Mouse (Mus musculus): Measurements from ENCODE around the gene Sirt2. TPM values are rescaled to one million over a fixed set of nuclear protein-coding genes. Genes with fewer than 3 reads are reported as not detected.

The Sirt2 gene
- total RNA-seq, 2 experiments from 2014 or later: 78.1 to 86.7 TPM

DNA sequence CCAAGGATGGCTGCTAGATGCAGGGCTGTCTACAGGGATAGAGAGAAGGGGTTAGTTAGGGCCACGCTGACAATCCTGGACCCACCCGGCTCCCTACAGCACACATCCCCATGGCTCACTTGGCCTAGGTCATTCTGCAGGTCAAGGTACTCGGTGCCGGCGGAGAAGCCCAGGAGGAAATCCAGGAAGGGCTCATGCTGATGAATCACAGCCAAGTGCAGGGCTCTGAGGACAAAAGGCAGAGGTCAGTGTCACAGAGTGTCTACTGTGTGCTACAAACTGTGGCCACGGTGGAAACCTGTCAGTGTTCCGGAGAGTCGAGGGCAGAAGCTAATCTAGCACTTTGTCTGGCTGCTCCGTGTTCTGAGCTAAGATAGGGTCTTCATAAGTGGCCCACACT, 4.6 kb upstream of the Sirt2 start:
- DNase-seq (ENCODE audit: low spot score in 2 of 2): no peak

DNA sequence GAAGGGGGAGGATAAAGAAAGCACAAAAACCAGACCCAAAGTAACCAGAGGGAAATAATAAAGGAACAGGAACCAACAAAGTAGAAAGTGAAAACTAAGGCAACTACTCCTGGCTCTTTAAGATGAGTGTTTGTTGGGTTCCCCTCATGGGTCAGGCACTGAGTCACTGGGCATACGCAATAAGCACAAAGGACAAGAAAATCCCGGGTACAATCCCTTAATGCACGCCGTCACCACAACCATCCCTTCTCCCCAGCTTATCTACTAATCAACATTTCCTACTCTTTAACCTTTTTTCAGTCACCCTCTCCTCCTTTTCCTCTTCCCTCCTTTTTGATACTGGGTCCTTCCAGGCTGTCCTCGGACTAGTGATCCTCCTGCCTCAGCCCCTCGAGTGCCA, 1.3 kb upstream of the Sirt2 start:
- DNase-seq (ENCODE audit: low spot score in 2 of 2): no peak

DNA sequence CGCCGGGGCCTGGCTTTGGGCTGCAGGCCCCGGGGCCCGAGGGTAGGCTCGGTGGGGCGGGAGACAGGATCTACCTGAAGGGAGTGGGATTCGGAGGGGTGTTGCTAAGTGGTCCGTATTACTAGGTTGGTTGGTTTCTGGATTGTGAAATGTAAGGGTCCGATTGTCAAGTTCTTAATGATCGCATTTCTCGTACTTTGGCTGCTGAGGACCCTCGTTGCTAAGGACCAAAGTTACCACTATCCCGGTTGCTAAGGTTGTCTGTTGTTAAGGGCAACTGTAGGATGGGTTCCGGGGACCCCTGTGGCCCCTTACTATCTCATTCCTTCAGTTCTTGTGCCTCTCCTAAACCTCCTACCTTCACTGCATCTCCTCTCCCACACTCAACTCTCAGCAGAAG, 375 bp downstream of the Sirt2 start:
- DNase-seq (ENCODE audit: low spot score in 2 of 2): no peak

DNA sequence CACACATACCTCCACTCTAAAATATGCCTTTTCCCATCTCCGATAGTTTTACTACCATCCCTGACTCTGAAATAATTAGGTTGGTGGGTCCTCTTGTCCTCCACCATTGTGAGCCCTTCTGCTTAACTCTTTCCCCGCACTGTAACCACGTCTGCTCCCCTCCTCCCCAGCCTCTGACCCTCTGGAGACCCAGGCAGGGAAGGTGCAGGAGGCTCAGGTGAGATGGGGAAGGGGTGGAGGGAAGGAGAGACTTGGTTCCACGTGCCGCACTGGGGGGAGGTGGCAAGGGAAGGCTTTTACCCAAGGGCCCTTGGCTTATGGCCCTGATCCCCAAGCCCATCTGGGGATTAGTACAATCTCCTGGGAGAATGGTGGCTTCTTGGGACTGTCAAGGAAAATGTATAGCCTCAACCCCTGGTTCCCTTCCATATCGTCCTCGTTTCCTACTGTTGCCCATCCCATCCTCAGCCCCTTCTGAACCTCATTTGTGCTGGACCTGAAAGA, 979 bp downstream of the Sirt2 start, which contains the start of gene Nfkbib:
Gene Nfkbib, minus strand, starts transcription at position 51 of the 504 bp plus-strand sequence.
- DNase-seq (ENCODE audit: low spot score in 2 of 2): no peak

DNA sequence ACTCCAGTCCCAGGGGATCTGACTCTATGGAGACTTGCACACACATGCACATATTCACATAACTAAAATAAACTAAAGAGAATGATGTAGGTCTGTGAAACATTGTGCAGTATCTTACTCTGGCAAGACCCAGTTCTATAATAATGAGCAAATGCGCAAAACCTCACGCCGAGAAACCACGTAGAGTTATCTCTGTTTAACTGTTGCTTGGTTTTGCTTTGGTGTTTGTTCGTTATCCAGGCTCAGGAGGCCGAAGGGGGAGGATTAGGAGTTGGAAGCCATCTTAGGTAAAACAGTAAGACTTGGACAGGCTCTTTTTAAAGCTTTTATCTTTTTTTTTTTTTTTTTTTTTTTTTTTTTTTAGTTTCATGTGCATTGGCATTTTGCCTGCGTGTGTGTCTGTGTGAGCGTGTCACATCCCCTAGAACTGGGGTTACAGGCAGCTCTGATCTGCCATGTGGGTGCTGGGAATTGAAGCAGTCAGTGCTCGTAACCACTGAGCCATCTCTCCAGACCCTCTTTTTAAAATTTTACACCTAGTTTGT, 3.0 kb downstream of the Sirt2 start:
- no peak for DNase-seq (ENCODE audit: low spot score in 2 of 2)

DNA sequence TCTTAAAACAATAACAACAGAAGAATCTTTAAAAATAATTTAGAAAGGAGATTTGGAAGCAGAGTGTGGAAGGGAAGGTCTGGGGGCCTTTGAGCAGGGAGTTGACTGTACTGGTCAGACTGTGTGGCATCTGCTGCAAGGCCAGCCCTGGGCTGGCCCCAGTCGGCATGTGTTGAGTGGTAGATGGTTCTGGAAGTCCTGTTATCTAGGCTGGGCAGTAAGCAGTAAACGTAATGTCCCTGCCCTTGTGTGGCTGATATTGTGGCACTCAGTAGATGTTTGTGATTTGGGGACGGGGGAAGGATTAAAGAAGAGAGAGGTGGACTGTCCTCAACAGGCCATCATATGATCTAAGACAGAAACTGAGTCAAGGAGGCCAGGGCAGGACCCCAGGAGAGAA, 3.8 kb downstream of the Sirt2 start:
- no peak for DNase-seq (ENCODE audit: low spot score in 2 of 2)

DNA sequence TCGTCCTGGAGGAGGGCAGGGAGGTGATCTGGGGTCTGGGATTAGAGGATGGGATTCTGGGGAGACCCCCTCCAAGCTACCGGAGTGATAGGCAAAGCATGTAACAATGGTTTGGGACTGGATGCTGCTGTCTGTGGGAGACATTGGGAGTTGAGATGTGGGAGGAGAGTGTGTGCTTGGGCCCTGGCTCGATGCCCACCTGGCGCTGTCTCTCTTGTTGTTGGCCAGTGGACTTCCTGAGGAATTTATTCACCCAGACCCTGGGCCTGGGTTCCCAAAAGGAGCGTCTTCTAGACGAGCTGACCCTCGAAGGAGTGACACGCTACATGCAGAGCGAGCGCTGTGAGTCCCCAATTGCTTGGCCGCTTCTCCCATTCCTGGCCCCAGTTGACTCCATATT, 5.3 kb downstream of the Sirt2 start:
- DNase-seq (ENCODE audit: low spot score in 2 of 2): no peak

DNA sequence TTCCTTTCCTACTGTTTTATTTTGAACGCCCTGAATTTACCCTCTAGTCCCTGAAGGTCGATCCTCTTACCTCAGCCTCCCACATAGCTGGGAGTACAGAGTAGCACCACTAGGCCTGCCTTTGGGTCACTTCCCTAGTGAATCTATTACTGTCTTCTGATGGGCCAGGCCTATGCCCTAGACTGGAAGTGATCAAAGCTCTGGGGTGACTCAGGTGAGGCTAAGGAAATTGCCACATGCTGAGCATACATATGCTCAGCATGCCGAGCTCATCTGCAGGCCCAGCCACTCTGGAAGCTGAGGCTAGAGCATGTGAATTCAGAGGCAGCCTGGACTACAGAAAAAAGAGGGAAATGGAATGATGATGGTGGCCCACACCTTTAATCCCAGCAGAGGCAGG, 6.6 kb downstream of the Sirt2 start:
- no peak for DNase-seq (ENCODE audit: low spot score in 2 of 2)

DNA sequence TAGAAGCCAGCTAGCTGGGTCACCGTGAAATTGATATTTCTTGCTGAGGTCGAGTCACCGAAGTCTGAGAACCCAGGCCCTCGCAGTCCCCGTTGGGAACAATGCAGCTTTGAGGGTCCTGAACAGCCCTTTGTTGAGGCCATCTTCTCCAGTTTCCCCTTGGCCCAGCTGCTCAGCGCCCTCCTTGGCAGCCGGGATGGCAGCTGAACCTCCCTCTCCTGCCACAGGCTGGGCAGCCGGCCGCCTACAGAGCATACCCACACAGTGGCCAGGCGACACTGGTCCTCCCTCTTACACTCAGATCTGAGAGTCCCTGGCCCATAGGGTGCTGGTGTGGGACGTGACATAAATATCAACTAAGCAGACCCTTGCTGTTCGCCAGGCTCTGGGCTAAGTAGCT, 7.6 kb downstream of the Sirt2 start:
- no peak for DNase-seq (ENCODE audit: low spot score in 2 of 2)

DNA sequence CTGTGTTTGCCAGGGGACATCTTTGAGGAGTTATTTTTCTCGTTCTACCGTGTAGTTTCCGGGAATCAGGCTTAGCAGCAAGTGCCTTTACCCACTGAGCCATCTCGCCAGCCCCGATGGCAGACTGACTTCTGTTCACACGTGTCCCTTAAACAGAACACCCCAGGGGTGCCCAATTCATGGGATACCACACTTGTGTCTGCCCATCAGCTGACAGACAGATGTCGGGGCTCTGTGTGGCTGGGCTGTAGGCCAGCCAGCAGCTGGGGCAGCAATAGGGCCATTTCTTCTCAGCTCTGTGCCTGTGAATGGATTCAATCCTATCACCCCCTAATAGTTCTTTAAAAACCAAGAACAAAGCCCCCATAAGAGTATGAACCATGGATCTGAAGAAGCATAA, 8.6 kb downstream of the Sirt2 start:
- DNase-seq (ENCODE audit: low spot score in 2 of 2): no peak

DNA sequence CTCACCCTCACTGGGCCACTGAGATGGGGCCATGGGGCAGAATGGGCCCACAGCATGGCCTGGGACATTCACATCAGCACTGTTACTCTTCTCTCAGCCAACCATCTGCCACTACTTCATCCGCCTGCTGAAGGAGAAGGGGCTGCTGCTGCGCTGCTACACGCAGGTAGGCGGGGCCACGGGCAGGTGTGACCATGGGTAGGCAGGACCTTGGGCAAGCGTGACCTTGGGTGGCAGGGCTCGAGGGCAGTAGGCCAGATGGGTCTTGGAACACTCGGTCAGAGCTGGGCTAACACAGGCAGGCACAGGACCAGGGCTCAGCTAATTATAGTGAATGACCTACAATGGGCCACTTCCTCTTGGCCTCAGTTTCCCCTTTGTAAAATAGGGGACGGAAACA, 12.3 kb downstream of the Sirt2 start:
- DNase-seq (ENCODE audit: low spot score in 2 of 2): no peak

DNA sequence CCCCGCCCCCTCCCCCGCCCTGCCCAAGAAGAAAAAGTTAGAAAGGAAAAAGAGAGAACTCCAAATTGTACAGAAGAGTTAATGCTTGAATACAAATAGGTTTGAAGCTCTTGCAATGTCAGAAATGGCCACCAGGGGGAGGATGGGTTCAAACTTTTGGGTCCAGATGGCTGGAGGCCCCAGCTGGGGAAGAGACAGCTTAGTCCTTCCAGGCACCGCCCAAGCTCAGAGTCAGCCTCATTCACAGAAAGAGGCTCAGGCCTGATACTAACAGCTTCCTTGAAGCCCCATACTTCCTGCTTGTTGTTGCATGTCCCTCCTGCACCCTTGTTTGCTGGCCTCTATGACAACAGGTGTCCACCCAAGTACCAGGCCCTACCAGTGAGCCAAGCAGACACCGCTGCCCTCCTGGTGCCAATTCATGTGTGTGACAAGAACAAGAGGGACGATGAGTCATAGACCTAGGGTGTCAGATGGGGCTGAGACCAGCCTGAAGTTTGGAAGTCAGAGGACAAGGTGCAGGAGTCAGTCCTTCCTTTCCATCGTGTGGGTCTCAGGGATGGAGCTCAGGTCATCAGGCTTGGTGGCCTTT, 13.6 kb downstream of the Sirt2 start:
- DNase-seq (ENCODE audit: low spot score in 2 of 2): peak; percentile 83 to 89

DNA sequence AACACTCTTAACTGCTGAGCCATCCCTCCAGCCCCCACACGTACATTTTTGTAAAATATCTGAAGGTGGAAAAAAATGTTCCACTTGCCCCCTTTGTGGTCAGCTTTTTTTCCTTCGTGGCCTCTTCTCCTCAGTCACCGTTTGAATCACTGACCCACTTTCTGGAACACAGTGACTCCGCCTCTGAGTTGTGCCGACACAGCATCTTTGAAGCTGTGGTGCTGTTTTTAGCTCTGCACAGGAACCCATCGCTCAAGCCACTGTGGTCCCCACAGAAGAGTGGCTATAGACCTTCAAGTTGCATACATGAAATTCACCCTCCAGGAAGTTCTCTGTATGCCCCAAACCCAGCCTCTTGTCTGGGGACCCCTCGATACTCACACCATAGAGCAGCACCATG, 14.3 kb downstream of the Sirt2 start:
- no peak for DNase-seq (ENCODE audit: low spot score in 2 of 2)

DNA sequence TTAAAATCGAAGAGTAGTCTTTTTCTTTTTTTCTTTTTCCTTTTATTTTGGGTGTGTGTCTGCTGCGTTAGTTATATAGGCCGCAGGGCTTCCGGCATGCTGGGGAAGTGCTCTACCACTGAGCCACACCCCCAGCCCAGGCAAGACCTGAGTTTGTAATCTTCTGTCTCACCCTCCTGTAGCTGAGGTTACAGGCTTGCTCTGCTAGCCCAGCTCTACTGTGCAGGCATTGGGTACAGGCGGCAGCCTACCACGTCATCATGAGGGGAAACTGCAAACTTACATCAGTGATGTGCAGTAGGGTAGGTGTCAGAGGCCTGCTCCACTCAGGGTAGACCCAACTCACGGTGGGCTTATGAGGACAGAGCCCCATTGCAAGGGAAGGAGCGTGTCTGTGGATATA, 14.7 kb downstream of the Sirt2 start:
- DNase-seq (ENCODE audit: low spot score in 2 of 2): no peak

DNA sequence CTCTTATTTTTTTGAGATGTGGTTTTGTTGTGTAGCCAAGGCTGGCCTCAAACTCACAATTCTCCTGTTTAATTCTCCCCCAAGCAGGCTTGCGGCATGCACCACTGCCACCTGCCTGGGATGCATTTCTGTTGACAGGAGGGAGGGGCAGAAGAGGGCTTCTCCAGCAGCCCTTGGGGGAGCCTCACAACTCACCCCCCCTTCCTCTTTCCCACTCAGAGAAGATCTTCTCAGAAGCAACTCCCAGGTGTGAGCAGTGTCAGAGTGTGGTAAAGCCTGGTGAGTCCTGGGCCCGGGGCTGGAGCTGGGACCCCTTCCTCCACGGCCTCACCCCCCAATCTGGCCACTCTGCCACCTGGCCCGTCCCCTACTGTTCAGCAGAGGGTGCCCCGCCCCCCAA, 18.6 kb downstream of the Sirt2 start:
- no peak for DNase-seq (ENCODE audit: low spot score in 2 of 2)

DNA sequence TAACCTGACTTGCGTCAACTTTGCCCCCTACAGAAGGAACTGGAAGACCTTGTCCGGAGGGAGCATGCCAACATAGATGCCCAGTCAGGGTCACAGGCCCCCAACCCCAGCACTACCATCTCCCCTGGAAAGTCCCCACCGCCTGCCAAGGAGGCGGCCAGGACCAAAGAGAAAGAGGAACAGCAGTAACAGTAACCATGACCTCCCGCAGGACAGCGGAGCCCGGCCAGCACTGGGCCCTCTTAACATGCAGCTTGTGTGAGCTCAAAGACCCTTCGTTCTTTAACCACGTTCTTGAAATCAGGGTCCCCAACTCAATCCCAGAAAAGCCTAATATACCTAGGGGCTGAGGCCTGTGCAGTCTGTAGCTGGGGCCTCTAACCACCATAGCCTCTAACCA, 21.3 kb downstream of the Sirt2 start:
- DNase-seq (ENCODE audit: low spot score in 2 of 2): no peak

DNA sequence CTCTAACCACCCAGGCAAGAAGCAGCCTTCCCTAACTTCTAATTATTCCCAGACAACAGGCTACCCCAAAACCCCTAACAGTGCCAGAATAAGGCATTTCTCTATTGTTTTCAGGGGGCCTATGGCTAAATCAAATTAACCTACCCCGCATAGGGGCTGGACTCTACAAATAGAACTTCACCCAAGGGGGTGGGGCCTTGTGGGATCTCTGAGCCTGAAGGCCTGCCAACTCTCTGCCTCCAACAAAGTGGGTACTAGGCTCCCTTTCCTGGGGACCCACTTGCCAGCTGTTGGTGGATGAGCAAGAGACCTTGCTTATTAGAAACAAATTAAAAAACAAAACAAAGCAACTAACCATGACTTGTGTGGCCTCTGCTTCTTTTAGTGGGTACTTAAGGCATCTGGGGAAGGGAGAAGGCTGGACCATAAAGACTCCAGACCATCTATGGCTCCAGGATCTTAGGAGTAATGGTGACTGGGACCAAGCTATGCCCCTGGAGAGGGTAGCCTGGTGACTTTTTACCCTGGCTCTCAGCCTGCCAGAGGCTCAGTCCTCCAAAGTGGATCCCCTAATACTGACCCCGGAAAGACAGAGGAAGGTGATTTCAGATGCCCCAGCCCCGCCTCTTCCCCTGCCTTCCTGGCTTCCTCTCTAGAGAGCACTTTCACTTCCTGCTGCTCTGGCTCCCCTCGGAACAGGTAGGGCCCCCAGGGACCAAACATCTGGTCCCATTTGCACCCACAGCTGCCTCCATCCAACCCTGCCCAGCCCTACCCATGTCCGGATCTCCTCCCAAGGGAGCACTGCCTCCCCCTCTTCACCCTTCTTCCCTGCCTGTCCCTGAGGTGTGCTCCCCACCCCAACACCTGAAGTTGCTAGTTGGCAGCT, 22.0 kb downstream of the Sirt2 start, which contains the start of gene Rinl:
Gene Rinl, plus strand, starts transcription at position 663 of the 889 bp plus-strand sequence.
- DNase-seq (ENCODE audit: low spot score in 2 of 2): no peak

DNA sequence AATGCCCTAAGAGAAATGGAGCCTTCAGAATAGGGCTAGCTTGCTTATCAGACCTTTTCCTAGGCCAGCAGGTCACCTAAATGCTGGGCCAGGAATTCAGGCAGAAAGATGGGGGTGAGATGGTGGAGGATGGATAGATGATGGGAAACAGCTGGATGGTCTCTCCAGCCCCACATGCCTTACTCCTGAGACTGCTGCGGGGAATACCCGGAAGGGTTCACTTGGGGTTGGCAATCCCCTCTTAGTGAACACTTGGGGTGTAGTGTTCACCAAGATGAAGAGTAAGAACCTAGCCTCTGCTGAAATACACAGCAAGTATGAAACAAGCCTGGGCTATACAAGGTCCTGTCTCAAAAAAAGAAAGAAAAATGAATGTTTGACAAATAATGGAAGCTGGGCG, 22.7 kb downstream of the Sirt2 start:
- no peak for DNase-seq (ENCODE audit: low spot score in 2 of 2)

DNA sequence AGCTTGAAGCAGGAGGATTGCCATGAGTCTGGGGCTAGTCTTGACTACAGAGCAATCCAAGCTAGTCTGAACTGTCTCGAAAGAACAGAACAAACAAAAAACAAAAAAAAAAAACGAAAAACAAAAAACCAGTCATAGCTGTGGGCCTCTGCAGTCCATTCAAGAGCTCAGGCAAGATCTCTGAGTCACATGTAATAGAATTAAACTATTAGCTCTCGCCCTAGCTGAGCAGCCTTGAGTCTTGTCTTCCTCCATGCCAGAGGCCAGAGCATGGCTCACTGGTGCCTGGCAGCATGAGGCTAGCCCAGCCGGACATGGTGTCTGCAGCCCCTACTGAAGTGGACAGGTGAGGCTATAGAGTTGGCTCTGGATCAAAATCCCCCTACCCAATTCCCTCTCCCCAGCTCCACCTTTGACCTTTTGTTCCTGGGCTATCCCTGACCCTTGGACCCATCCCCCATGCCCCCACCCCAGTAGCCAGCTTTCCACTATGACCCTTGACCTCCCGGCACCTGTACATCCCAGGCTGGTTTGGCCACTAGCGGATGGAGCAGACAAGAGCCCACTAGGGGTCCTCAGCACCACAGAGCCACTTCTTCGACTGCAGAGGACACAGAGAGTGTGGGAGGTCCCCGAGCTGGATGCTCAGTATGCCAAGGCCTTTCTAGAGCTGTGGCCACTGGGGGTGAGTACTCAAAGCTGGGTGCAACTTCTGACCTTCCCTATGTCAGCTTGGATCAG, 23.7 kb downstream of the Sirt2 start:
- DNase-seq (ENCODE audit: low spot score in 2 of 2): no peak

DNA sequence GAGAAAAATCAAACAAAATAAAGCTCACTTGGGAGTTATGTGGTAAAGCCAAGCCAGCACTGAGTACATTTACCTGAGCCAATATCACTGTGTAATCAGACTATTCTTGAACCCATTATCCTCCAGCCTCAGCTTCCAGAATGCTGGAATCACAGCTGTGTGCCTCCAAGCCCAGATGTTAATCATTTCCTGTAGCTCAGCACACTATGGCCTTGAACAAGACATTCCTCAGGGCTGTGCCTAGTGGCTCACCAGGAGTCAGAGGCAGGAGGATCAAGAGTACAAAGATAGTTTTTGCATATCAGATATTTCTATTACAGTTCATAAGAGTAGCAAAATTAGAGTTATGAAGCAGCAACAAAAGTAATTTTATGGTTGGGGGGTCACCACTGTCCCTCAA, 25.2 kb downstream of the Sirt2 start:
- DNase-seq (ENCODE audit: low spot score in 2 of 2): no peak

DNA sequence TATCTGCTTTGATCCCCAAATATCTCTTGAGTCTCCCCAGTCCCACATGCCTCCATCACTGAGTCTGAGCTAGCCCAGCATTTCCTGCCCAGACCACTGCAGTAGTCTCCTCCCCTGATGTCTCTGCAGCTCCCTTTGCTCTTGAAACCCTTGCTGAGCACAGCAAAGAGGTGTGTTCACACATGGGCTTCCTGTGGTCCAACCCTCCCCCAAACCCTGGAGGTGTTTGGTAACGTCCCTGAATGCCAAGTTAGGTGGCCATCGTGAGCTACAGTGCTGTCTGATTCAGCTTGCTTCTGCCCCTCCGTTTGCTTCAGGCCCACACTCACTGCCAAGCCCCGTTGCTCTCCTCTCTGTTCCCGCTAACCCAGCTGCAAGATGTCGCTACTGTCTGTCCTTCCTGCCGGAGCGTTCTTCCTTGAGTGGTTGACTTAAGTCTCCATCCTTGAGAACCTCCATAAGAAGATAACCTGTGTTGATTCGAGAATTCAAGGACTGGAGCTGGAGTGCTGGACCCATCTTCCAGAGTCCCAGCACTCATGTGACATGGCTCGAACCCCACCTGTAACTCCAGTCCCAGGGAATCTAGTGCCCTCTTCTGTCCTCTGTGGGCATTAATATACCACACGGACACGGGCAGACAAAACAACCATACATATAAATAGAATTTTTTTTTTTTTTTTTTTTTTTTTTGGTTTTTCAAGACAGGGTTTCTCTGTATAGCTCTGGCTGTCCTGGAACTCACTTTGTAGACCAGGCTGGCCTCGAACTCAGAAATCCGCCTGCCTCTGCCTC, 26.1 kb downstream of the Sirt2 start:
- no peak for DNase-seq (ENCODE audit: low spot score in 2 of 2)
